Mouse (Mus musculus) brown adipose tissue, adult 24 weeks (tissue): ENCODE data around the gene Sema4b. TPM values are rescaled to one million over a fixed set of nuclear protein-coding genes. Genes with fewer than 3 reads are reported as not detected.

Experiments used
- H3K27ac ChIP-seq: fragments of 200-500 bp; replicated peaks from 2 replicates; pipeline ENCODE4 v1.5.1; 2012; ENCODE audit warnings: low read depth, mild to moderate bottlenecking, low read length
- H3K4me1 ChIP-seq: fragments of 200-500 bp; 2 replicates; pipeline ENCODE4 v1.6.1; 2012; ENCODE audit warnings: low read length, mixed read lengths; ENCODE audit not compliant: control insufficient read depth, insufficient read depth, insufficient read length
- H3K4me3 ChIP-seq: fragments of 200-500 bp; 2 replicates; pipeline ENCODE4 v1.5.1; 2012; ENCODE audit warnings: low read depth, mild to moderate bottlenecking, low read length, moderate library complexity; ENCODE audit not compliant: insufficient read depth
- polyA plus RNA-seq: library from polyadenylated mRNA; stranded (reverse); fragments of >200 nt; gene quantifications from 2 replicates; pipeline ENCODE4 v1.2.4, GENCODE M21; 2012; ENCODE audit not compliant: missing spikeins, insufficient read depth, insufficient read length

Sema4b gene
- polyA plus RNA-seq, 1 experiment: 15.1 TPM

DNA sequence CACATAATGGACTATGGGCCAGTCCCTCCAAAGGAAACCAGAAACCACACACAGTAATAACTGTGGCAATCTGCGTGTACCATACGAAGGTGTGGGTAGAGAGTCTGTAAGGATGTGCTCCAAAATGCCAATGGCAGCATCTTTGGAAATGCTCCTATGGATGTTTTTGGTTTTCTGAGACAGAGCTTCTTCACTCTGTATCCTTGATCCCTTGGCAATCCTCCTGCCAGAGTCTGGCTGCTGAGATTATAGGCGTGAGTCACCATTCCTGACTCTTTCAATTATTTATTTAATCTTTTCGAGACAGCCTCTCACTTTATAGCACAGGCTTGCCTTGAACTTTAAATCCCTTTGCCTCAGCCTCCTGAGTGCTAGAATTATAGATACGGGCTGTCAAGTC, 21.2 kb upstream of the Sema4b start:
- H3K4me3 ChIP-seq: no peak overlapping the region
- H3K4me1 ChIP-seq: peaks cover 3% of the 10 kb centered on the region; the same call in 1 of the 2 replicates
- H3K27ac ChIP-seq: no peak overlapping the region

DNA sequence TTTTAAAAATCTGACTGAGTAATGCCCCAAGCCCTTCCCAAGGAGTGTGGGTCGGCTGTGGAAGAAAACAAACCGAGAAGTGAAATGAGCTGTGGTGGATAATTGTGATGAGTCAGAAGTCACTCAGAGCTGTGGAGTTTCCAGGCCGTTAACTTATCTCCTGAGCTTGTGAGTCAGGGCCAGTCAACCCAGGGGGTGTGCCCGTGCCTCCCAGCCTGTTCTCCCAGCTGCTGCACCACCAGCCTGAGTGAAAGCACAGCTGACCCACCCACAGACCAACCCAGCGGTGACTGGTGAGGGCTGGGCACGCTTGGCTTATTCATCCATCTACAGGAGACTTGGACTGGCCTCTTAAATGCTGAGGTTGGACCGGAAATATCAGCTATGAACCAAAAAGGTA, 19.9 kb upstream of the Sema4b start:
- no peak overlapping the region for H3K27ac ChIP-seq

DNA sequence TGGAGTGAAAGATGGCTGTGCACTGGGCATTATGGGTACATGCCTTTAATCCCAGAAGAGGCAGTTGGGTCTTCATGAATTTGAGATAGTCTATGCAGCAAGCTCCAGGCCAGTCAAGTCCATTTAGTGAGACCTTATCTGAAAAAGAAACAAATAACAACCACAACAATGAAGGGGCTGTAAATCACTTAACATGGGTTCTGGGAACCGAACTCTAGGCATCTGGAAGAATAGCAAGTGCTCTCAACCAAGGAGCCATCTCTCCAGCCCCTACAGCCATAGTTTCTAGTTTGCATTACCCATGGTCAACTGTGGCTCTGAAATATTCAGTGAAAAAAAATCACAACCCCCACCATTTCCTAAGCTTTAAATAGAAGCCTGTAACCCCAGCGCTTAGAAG, 16.8 kb upstream of the Sema4b start:
- Histone ChIP-seq H3K4me1 (no peaks in the 10 kb centered on the region), H3K27ac (no peak overlapping the region), H3K4me3 (no peak overlapping the region)

More for the DNA sequence above, 19.9 kb upstream of the Sema4b start:
- Histone ChIP-seq H3K4me3 (no peak overlapping the region), H3K4me1 (no peaks in the 10 kb centered on the region)

GRCm38 (mm10) chr7:80171345-80171744, 15.3 kb upstream of the Sema4b start:
- Histone ChIP-seq H3K27ac (no peak overlapping the region), H3K4me1 (no peaks in the 10 kb centered on the region), H3K4me3 (no peak overlapping the region)

DNA sequence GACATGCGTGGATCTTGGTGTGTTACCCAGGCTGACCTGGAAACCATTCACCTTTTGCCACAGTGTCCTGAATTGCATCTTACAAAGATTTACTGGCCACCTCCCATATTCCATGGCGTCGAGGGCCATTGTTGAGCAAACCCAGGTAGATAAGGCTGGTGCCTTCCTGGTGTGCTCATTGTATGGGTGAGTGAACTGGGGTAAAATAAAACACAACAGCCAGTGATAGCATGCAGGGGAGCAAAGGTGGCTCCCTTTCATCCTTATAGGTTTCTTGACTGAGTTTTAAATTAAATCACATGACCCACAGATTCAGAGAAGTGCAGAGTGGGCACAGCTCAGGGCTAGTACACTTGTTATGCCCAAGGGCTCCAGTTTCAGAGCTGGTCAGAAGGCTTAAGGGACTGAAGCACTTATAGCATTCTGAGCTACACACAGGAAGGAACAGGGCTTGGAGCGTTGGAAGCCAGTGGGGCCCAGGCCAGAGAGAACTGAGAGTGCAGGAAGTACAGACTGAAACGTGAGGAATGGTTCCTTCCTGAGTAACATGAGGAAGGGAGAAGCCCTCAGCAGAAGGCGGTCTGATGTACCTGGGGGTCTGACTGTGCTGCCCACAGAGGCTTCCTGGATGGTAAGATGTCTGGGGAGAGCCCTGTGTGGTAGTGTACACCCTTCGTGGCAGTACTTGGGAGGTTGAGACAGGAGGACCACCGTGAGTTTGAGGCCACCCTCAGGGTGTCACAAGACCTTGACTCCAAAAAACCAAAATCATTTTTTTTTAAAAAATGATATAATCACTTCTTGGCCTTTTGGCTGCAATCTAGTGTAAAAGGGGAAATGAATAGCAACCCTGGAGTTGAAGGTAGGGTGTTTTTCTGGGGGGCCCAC, 14.3 kb upstream of the Sema4b start:
- no peak overlapping the region for H3K27ac ChIP-seq
- no peak overlapping the region for H3K4me3 ChIP-seq
- no peaks in the 10 kb centered on the region for H3K4me1 ChIP-seq

DNA sequence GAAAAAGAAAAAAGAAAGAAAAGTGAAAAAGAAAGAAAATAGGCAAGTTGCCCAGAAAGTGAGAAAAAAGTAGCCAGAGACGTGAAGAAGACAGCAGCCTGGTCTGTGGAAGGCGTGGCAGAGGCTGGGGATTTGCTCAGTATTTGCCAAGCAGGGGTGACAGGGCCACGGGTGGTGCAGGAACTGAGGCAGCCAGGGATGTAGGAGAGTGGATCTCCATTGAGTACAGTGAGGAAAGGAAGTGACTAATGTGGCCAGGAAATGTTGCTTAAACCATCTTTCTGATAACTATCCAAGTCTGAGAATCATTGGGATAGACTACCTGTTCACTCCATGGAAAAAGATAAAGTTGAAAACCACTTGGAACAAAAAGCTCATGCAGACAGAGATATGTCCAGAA, 10.5 kb upstream of the Sema4b start:
- Histone ChIP-seq H3K4me1 (no peaks in the 10 kb centered on the region), H3K27ac (no peak overlapping the region), H3K4me3 (no peak overlapping the region)

GRCm38 (mm10) chr7:80177438-80177837, 9.2 kb upstream of the Sema4b start:
- Histone ChIP-seq H3K4me3 (no peak overlapping the region), H3K4me1 (no peaks in the 10 kb centered on the region), H3K27ac (no peak overlapping the region)

DNA sequence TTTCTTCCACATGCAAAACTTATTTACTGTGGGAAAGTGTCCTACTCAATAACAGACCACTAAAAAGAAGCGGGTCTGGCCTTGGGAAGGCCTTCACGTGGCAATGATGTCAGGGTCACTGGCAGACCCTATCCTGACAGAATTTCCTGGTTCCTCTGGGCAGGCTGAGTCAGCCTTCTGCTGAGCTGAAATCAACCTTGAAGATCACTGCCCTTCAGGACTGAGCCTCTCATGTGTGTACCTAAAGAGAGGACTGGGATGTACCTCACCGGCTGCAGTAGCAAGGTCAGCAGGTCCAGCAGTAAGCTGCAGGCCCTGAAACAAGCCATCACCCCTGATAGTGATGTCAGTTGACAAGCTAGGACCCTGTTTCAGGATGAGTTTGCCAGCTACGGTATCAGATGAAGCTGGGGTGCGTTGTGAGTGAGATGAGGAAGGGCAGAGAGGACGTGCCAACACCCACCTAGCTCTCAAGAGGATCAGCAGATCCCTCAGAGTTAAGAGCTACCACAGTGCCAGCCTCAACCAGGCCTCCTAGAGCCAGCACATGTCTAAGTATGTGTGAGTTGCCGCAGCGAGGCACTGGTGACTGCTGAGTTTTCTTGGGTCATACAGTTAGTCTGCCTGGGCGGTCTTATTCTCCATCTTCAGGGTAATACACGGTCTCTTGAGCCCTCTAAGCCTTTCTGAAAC, 8.5 kb upstream of the Sema4b start:
- Histone ChIP-seq H3K27ac (no peak overlapping the region), H3K4me1 (no peaks in the 10 kb centered on the region), H3K4me3 (no peak overlapping the region)

DNA sequence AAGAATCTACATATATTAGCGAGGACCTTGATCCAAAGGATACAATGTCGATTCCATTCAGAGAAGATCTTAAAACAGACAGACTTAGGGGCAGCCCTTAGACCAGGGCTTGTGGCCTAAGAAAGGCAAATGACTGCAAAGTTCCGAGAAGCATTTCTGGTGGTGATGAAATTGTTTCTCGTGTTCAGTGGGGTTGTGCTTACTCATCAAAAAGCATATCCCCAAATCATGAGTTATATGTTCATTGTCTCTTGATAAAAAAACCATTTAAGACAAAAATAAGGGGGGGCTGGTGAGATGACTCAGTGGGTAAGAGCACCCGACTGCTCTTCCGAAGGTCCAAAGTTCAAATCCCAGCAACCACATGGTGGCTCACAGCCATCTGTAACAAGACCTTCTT, 7.3 kb upstream of the Sema4b start:
- Histone ChIP-seq H3K4me1 (no peaks in the 10 kb centered on the region), H3K4me3 (no peak overlapping the region), H3K27ac (no peak overlapping the region)

DNA sequence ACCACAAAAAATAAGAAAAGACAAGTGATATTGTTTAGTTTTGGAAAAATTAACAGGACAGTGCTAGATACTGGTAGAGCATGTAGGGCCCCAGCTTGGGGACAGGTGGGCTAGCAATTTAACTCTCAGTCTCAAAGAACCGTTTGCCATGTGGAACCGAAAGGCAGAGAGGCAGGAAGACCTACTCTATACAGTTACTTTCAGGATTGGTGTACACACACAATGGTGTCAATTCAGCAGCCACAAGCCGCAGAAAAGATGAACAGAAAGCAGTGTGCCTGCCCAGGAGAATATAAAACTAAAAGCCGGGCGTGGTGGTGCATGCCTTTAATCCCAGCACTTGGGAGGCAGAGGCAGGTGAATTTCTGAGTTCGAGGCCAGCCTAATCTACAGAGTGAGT, 6.9 kb upstream of the Sema4b start:
- Histone ChIP-seq H3K27ac (no peak overlapping the region), H3K4me1 (no peaks in the 10 kb centered on the region; the same call in 1 of the 2 replicates), H3K4me3 (no peak overlapping the region)

GRCm38 (mm10) chr7:80180202-80180601, 6.4 kb upstream of the Sema4b start:
- H3K4me3 ChIP-seq: no peak overlapping the region

GRCm38 (mm10) chr7:80181078-80181477, 5.6 kb upstream of the Sema4b start:
- no peak overlapping the region for H3K27ac ChIP-seq
- peaks cover 3% of the 10 kb centered on the region for H3K4me1 ChIP-seq
- H3K4me3 ChIP-seq: no peak overlapping the region

More at GRCm38 (mm10) chr7:80180202-80180601, 6.4 kb upstream of the Sema4b start:
- Histone ChIP-seq H3K4me1 (no peaks in the 10 kb centered on the region; the same call in 1 of the 2 replicates), H3K27ac (no peak overlapping the region)

DNA sequence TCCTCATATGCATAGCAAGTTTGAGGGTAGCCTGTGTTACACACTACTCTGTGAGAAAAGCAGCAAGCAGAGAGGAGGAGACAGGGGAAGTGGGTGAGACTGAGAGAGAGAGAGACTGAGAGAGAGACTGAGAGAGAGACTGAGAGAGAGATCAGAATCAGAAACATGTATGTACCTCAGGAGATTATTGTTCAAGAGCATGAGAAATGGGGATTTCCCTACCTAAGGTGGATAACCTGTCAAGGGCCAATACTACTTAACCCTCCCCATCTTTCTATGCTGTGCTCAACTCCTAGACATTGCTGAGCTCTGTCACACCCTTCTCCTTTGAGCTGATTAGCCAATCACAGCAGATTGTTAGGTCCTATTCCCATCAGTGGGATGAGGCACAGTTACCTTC, 4.5 kb upstream of the Sema4b start:
- Histone ChIP-seq H3K27ac (no peak overlapping the region), H3K4me3 (no peak overlapping the region), H3K4me1 (peaks cover 5% of the 10 kb centered on the region)

DNA sequence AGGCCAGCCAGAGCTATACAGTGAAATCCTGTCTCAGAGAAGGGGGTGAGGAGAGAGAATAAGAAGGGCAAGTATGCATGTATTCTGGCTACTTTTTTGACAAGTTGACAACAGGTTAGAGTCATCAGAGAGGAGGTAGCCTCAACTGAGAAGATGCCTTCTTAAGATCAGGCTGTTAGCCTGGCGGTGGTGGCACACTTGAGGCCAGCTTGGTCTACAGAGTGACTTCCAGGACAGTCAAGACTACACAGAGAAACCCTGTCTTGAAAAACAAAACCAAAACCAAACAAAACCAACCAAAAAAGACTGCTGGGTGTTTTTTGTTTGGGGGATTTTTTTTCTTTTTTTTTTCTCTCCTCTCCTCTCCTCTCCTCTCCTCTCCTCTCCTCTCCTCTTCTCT, 3.2 kb upstream of the Sema4b start:
- Histone ChIP-seq H3K27ac (no peak overlapping the region), H3K4me3 (no peak overlapping the region), H3K4me1 (peaks cover 8% of the 10 kb centered on the region)

- no peak overlapping the region for H3K27ac ChIP-seq
- peaks cover 8% of the 10 kb centered on the region for H3K4me1 ChIP-seq
- no peak overlapping the region for H3K4me3 ChIP-seq
Measured at GRCm38 (mm10) chr7:80183969-80184368, 2.7 kb upstream of the Sema4b start.

GRCm38 (mm10) chr7:80184551-80184950, 2.1 kb upstream of the Sema4b start:
- Histone ChIP-seq H3K4me3 (no peak overlapping the region), H3K27ac (peak overlapping the region; percentile 20; the same call in 1 of the 2 replicates), H3K4me1 (peaks cover 8% of the 10 kb centered on the region)
